Mouse (Mus musculus): Measurements from ENCODE around the gene Gm20695. TPM values are rescaled to one million over a fixed set of nuclear protein-coding genes. Genes with fewer than 3 reads are reported as not detected.
A peak's percentile ranks its signal among the peaks of the same experiment; 100 is the strongest.

The Gm20695 gene
- polyA plus RNA-seq, 1 experiment from 2014 or later, result 1.7 TPM

DNA sequence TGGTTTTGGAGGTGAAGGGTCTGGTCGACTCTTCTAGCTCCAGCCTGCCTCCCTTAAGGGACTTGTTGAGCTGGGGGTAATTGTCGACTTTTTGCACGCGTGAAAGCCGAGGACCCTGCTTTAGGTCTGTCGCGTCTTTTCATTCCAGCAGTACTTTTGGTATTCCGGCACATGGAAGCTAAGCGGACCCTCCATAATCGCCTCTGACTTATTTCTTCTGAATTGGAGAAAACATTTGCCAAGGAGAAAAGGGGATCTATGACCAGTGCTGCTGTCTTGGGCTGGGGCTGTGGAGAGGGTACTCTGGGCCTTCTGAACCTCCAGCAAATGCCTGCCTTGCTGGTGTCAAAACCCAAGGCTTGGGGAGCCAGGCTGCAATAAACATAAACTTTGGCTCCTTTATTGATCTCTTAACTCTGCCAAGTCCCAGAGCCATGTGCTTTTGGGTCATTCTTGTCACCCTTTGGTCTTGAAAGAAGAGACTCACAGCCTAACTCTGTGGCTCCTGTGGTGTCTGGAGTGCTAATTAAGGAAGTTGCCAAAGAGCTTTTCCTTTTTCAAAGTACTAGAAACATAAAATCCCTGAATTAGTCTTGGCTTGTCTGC lies 720 bp downstream of the Gm20695 start:
- Histone ChIP-seq H3K9ac (ENCODE audit: low read length) (peak overlapping the region; percentile 81), H3K4me2 (ENCODE audit: low read length) (peak overlapping the region; percentile 64), H3K27me3 (replicated peaks; ENCODE audit: control insufficient read depth, insufficient read depth, low read length) (no peaks in the 10 kb centered on the region), H3K4me1 (replicated peaks; ENCODE audit: control insufficient read depth, insufficient read depth, low read length) (peaks cover 10% of the 10 kb centered on the region), H3K36me3 (ENCODE audit: control insufficient read depth, insufficient read depth, low read length) (no peaks in the 10 kb centered on the region), H3K9me3 (ENCODE audit: control insufficient read depth, low read length) (no peaks in the 10 kb centered on the region), H3K4me3 (ENCODE audit: low read depth, low read length) (peak overlapping the region; percentile 95), H3K27ac (ENCODE audit: low read depth) (peak overlapping the region; percentile 74)
- 3% methylated on average over 10 of the region's 10 CpGs for WGBS
- ATAC-seq (replicated peaks; ENCODE audit: low FRiP score, low TSS enrichment, low read depth), result no peak
- DNase-seq (ENCODE audit: low spot score), result peak; percentile 56

DNA sequence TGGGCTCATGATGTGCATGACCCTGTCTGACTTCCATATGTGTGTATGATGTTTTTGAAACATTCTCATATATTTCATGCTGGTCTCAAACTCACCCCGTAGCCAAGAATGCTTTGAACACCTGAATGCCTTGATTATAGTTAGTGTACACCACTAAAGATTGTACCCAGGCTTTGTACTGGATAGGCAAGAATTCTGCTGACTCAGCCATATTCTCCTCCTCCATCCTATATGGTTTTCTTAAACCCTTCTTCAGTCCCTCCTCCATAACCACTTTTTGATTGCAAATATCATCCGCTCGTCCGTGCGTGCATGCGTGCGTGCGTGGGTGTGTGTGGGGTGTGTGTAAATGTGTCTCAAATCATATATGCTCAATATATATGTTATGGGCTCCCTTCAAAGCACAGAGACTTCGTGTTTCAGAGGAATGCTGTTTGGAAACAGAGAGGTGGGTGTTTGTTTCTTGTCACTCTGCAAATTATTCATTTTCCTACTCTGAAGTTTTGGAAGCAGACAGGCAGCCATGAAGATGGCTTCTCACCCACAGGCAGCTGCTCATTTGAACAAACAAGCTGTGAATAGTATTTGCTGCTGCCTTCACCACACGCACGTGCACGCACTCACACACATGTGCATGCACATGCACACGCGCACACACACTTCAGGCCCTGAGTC lies 7.3 kb downstream of the Gm20695 start:
- WGBS, result 96% methylated on average over 14 of the region's 14 CpGs

GRCm38 (mm10) chr16:3893739-3894138 lies 9.3 kb downstream of the Gm20695 start:
- Histone ChIP-seq H3K4me3 (ENCODE audit: low read depth, low read length) (no peak overlapping the region), H3K27ac (ENCODE audit: low read depth) (no peak overlapping the region), H3K4me2 (ENCODE audit: low read length) (no peak overlapping the region), H3K27me3 (replicated peaks; ENCODE audit: control insufficient read depth, insufficient read depth, low read length) (no peaks in the 10 kb centered on the region), H3K4me1 (replicated peaks; ENCODE audit: control insufficient read depth, insufficient read depth, low read length) (no peaks in the 10 kb centered on the region), H3K9ac (ENCODE audit: low read length) (no peak overlapping the region), H3K9me3 (ENCODE audit: control insufficient read depth, low read length) (no peaks in the 10 kb centered on the region), H3K36me3 (ENCODE audit: control insufficient read depth, insufficient read depth, low read length) (peaks cover 38% of the 10 kb centered on the region)
- 42% methylated on average over 3 of the region's 3 CpGs for whole genome bisulfite sequencing
- DNase-seq (ENCODE audit: low spot score), result no peak
- no peak for ATAC-seq (replicated peaks; ENCODE audit: low FRiP score, low TSS enrichment, low read depth)

More for the DNA sequence above, 7.3 kb downstream of the Gm20695 start:
- Histone ChIP-seq H3K4me2 (ENCODE audit: low read length) (no peak overlapping the region), H3K36me3 (ENCODE audit: control insufficient read depth, insufficient read depth, low read length) (peaks cover 18% of the 10 kb centered on the region), H3K9ac (ENCODE audit: low read length) (no peak overlapping the region), H3K4me3 (ENCODE audit: low read depth, low read length) (no peak overlapping the region), H3K4me1 (replicated peaks; ENCODE audit: control insufficient read depth, insufficient read depth, low read length) (no peaks in the 10 kb centered on the region), H3K27ac (ENCODE audit: low read depth) (no peak overlapping the region), H3K9me3 (ENCODE audit: control insufficient read depth, low read length) (no peaks in the 10 kb centered on the region), H3K27me3 (replicated peaks; ENCODE audit: control insufficient read depth, insufficient read depth, low read length) (no peaks in the 10 kb centered on the region)
- DNase-seq (ENCODE audit: low spot score), result no peak
- no peak for ATAC-seq (replicated peaks; ENCODE audit: low FRiP score, low TSS enrichment, low read depth)

DNA sequence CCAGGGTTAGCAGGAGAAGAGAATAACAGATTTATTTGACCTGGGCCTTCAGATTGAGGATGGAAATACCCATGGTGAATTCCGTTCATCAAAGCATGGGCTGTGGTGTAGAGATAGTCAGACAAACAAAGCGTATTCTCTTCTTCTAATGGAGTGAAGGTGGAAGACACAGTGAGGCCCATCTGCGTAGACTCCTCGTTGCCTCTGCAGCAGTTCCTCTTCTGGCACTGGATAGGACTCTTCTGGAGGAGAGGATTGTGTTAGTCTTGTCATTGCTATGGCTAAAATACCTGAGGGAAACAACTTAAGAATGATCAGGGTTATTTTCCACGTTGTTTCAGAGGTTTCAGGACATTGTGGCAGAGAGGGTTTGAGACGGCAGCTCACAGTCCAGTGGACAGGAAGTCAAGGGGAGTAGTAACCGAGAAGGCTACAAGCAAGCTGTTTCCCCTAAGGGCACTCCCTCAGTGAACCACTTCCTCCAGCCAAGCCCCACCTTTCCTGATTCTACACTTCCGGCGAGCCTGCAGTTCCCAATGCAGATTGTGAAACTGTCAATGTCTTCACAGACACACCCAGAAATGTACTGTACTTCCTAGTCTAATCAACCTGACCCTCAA lies 10.8 kb downstream of the Gm20695 start:
- Histone ChIP-seq H3K9me3 (ENCODE audit: control insufficient read depth, low read length) (no peaks in the 10 kb centered on the region), H3K9ac (ENCODE audit: low read length) (no peak overlapping the region), H3K36me3 (ENCODE audit: control insufficient read depth, insufficient read depth, low read length) (peaks cover 54% of the 10 kb centered on the region), H3K27ac (ENCODE audit: low read depth) (0 out of 2 replicates have a peak overlapping the region, but pooled peaks have one; percentile 16), H3K27me3 (replicated peaks; ENCODE audit: control insufficient read depth, insufficient read depth, low read length) (no peaks in the 10 kb centered on the region), H3K4me1 (replicated peaks; ENCODE audit: control insufficient read depth, insufficient read depth, low read length) (no peaks in the 10 kb centered on the region), H3K4me2 (ENCODE audit: low read length) (no peak overlapping the region), H3K4me3 (ENCODE audit: low read depth, low read length) (no peak overlapping the region)
- 75% methylated on average over 9 of the region's 9 CpGs for WGBS
- DNase-seq (ENCODE audit: low spot score), result no peak
- ATAC-seq (replicated peaks; ENCODE audit: low FRiP score, low TSS enrichment, low read depth), result no peak

DNA sequence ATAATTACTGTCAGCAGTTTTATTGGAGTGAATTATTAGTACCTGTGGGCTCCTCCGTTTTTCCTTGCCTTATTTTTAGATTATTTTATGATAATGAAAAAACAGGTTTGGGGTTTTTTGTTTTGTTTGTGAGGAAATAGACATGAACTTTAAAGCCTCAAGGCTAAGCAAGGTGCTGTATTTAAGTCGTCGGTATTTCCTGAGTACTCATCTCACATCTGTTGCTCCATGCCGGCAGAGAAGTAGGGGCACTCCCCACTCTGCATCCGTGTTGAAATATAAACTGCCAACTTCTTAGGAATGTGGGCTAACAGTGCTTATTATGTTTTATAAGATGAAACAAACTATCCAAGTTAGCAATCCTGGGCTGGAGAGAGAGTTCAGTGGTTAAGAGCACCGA lies 11.6 kb downstream of the Gm20695 start:
- Histone ChIP-seq H3K9ac (ENCODE audit: low read length) (no peak overlapping the region), H3K4me1 (replicated peaks; ENCODE audit: control insufficient read depth, insufficient read depth, low read length) (no peaks in the 10 kb centered on the region), H3K4me3 (ENCODE audit: low read depth, low read length) (no peak overlapping the region), H3K9me3 (ENCODE audit: control insufficient read depth, low read length) (no peaks in the 10 kb centered on the region), H3K27ac (ENCODE audit: low read depth) (no peak overlapping the region), H3K36me3 (ENCODE audit: control insufficient read depth, insufficient read depth, low read length) (peaks cover 61% of the 10 kb centered on the region), H3K4me2 (ENCODE audit: low read length) (no peak overlapping the region), H3K27me3 (replicated peaks; ENCODE audit: control insufficient read depth, insufficient read depth, low read length) (no peaks in the 10 kb centered on the region)
- DNase-seq (ENCODE audit: low spot score), result no peak
- 81% methylated on average over 6 of the region's 6 CpGs for WGBS
- ATAC-seq (replicated peaks; ENCODE audit: low FRiP score, low TSS enrichment, low read depth), result no peak

GRCm38 (mm10) chr16:3896553-3896952 lies 12.1 kb downstream of the Gm20695 start:
- H3K4me3 ChIP-seq (ENCODE audit: low read depth, low read length), result no peak overlapping the region
- H3K4me2 ChIP-seq (ENCODE audit: low read length), result no peak overlapping the region
- ATAC-seq (replicated peaks; ENCODE audit: low FRiP score, low TSS enrichment, low read depth) (no peak), DNase-seq (ENCODE audit: low spot score) (no peak)
- peaks cover 66% of the 10 kb centered on the region for H3K36me3 ChIP-seq (ENCODE audit: control insufficient read depth, insufficient read depth, low read length)
- WGBS, result 96% methylated on average over 1 of the region's 1 CpGs
- H3K9ac ChIP-seq (ENCODE audit: low read length), result no peak overlapping the region
- no peaks in the 10 kb centered on the region for H3K9me3 ChIP-seq (ENCODE audit: control insufficient read depth, low read length)
- no peaks in the 10 kb centered on the region for H3K4me1 ChIP-seq (replicated peaks; ENCODE audit: control insufficient read depth, insufficient read depth, low read length)
- no peak overlapping the region for H3K27ac ChIP-seq (ENCODE audit: low read depth)
- H3K27me3 ChIP-seq (replicated peaks; ENCODE audit: control insufficient read depth, insufficient read depth, low read length), result no peaks in the 10 kb centered on the region

GRCm38 (mm10) chr16:3907471-3907870 lies 23.0 kb downstream of the Gm20695 start:
- Histone ChIP-seq H3K27me3 (replicated peaks; ENCODE audit: control insufficient read depth, insufficient read depth, low read length) (no peaks in the 10 kb centered on the region), H3K27ac (ENCODE audit: low read depth) (no peak overlapping the region), H3K36me3 (ENCODE audit: control insufficient read depth, insufficient read depth, low read length) (peaks cover 35% of the 10 kb centered on the region), H3K4me2 (ENCODE audit: low read length) (no peak overlapping the region), H3K4me1 (replicated peaks; ENCODE audit: control insufficient read depth, insufficient read depth, low read length) (0 out of 2 replicates have a peak, but pooled peaks cover 5% of the 10 kb centered on the region), H3K4me3 (ENCODE audit: low read depth, low read length) (no peak overlapping the region), H3K9ac (ENCODE audit: low read length) (no peak overlapping the region), H3K9me3 (ENCODE audit: control insufficient read depth, low read length) (no peaks in the 10 kb centered on the region)
- WGBS, result 71% methylated on average over 2 of the region's 2 CpGs
- DNase-seq (ENCODE audit: low spot score) (no peak), ATAC-seq (replicated peaks; ENCODE audit: low FRiP score, low TSS enrichment, low read depth) (no peak)

DNA sequence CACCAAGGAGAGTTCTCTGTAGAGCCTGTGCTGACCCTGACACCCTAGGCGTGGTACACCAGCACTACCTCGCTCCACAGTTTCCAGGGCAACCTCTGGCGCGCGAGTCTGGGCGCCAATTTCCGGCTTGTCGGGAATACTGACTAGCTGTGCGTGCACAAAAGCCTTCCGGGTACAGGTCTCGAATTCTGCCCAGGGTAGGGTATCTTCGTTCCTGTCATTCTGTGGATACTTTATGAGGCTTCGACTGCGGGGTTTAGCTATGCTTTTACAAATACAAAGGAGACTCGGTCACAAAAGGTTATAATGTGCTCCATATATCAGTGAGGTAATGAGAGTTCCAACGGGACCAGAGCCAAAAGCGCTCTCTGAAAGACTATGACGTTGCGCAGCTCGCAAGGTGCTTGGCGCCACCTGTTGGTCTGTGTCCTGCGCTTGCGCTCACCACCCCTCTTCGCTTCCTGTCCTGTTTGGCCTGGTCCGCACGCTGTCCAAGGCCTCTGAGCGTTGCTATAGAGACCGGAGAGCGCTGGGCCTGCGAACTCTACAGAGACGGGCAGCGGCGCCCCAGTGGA lies 24.2 kb downstream of the Gm20695 start, which contains the start of the genes 1700037C18Rik and Cluap1:
Gene 1700037C18Rik (minus strand): TSS at position 153 of the 575 bp plus-strand sequence.
Gene Cluap1 (plus strand): TSS at position 265 of the 575 bp plus-strand sequence.
- Histone ChIP-seq H3K9ac (ENCODE audit: low read length) (peak within 1 kb of the TSS; percentile 65), H3K4me2 (ENCODE audit: low read length) (peak within 1 kb of the TSS; percentile 62), H3K27ac (ENCODE audit: low read depth) (0 out of 2 replicates have a peak within 1 kb of the TSS, but pooled peaks have one; percentile 58), H3K4me3 (ENCODE audit: low read depth, low read length) (peak within 1 kb of the TSS; percentile 59), H3K9me3 (ENCODE audit: control insufficient read depth, low read length) (no peaks in the 10 kb centered on the region), H3K36me3 (ENCODE audit: control insufficient read depth, insufficient read depth, low read length) (peaks cover 37% of the 10 kb centered on the region), H3K4me1 (replicated peaks; ENCODE audit: control insufficient read depth, insufficient read depth, low read length) (0 out of 2 replicates have a peak, but pooled peaks cover 5% of the 10 kb centered on the region), H3K27me3 (replicated peaks; ENCODE audit: control insufficient read depth, insufficient read depth, low read length) (no peaks in the 10 kb centered on the region)
- ATAC-seq (replicated peaks; ENCODE audit: low FRiP score, low TSS enrichment, low read depth), result peak; percentile 98
- DNase-seq (ENCODE audit: low spot score), result peak; percentile 96
- WGBS, result under 1% methylated on average over 33 of the region's 33 CpGs

Measured in intestine, embryonic 14.5 days (tissue).